Mouse (Mus musculus) mature B cell (primary cell): ENCODE results near the gene Gzf1.

Experiments
- in situ Hi-C: fragments of 300-500 bp; cut with MboI; formaldehyde crosslinking; loops from 2 replicates; pipeline ENCODE4 v1.14.3; 2019

The Gzf1 gene

DNA sequence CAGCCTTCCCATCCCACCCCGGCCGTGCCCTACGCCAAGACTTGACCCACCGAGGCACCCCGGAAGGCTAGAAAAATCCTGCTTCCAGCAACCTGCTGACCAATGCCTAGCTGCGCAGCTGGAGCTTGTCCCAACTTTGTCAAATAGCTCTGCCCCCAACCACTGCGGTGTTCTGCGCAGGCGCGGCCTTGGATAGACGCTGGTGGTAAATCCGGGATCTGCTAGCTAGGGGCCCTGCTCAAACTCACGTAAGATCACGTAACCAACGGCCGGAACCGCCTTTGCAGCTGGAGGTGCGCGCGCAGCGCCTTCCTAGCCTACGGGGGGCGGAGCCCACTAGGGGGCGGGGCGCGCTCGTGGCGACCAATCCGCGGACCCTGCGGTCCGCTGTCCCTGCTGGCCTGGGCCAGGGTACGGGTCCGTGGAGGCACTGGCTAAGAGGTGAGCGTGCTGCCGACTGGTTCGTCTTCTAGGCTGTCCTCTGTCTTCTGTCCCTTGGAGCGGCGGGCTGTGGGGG lies at the start of gene Gzf1:
Gene Gzf1, plus strand, starts transcription at position 249 of the 517 bp plus-strand sequence.
- in situ Hi-C loops: no loop called here

GRCm38 (mm10) chr2:148631602-148632001 lies 49.2 kb upstream of the Gzf1 start:
- in situ Hi-C loops: no loop called here

- in situ Hi-C loops: no loop called here
Measured at GRCm38 (mm10) chr2:148634466-148634865, 46.4 kb upstream of the Gzf1 start.

GRCm38 (mm10) chr2:148642610-148643370 lies 38.0 kb upstream of the Gzf1 start:
- in situ Hi-C loops: no loop called here

GRCm38 (mm10) chr2:148644421-148645000 lies 36.3 kb upstream of the Gzf1 start:
- in situ Hi-C loops: no loop called here

DNA sequence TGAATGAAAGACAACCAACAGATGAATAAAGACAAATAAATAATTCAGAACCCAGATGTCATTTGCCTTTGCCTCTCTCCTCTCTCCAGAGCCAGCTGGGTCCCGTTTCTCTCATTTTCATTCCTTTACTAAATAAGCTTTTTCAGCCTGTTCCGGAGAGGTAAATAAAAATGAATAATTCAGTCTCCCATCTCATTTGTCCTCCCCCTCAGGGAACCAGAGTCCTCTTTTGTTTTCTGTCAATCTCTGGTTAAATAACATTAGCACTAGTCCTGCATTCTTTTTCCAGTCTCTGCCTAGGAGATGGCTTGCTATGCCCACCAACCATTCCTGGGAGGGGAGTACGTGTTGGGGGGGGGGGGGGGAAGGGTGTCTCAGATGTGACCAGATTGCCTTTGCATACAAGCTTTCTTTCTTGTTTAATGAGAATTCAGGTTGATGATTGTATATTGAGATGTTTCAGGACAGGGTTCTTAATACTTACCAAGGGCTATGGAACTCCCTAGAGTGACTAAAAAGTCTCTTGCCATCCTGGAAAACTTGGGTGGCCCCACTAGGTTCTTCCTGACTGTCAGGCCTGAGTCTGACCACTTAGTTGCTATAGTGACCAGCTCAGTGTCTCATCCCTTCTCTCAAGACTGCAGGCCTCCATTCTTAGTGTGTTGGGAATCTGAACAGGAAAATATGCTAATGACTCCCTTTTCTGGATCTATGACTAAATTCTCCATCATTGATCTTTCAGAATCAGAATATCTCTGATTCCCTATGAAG lies 30.1 kb upstream of the Gzf1 start:
- in situ Hi-C loops: no loop called here

- in situ Hi-C loops: no loop called here
Measured at GRCm38 (mm10) chr2:148654961-148655360, 25.9 kb upstream of the Gzf1 start.

DNA sequence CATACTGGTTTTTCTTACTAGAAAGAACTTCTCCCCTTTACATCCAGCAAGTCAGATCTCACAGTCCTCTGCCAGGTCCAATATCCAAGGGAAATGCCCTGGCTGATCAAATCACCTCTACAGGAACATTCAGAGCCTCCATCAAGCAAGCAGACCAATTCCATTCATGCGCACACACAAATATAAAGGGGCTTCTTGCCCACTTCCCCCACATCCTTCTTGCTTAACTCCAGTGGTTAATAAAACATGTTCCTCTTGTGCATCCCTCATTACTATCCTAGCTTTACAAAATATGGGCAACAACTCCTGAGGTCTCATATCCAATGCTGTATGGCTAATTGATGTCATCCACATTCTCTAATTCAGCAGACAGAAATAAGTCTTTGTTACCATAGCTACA lies 17.4 kb upstream of the Gzf1 start:
- in situ Hi-C loops: no loop called here

- in situ Hi-C loops: no loop called here
Measured at GRCm38 (mm10) chr2:148672199-148673096, 8.4 kb upstream of the Gzf1 start, which contains the start of gene Nxt1. Gene Nxt1, plus strand, starts transcription at chr2:148672601.

DNA sequence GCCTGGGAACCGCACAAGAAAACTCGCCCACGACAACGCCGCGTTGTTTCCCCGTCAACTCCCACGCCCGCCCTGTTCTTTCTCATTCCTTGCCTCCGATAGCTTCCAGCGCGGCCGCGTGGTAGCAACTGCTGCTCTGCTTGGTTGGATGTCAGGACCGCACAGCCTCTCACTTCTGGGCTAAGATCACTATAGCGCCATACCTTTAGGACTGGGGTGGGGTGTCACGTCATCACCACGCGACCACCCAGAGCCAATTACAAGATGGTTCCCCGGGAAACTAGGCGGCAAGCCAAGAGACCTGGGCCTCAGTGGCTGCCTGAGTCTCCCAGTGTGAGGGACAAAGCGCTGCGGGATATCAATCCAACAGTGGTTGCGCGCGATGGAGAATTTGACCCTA lies 3.0 kb upstream of the Gzf1 start:
- in situ Hi-C loops: no loop called here

- in situ Hi-C loops: no loop called here
Measured at GRCm38 (mm10) chr2:148679346-148679745, 1.5 kb upstream of the Gzf1 start.

- in situ Hi-C loops: no loop called here
Measured at GRCm38 (mm10) chr2:148681461-148681891, 653 bp downstream of the Gzf1 start.

DNA sequence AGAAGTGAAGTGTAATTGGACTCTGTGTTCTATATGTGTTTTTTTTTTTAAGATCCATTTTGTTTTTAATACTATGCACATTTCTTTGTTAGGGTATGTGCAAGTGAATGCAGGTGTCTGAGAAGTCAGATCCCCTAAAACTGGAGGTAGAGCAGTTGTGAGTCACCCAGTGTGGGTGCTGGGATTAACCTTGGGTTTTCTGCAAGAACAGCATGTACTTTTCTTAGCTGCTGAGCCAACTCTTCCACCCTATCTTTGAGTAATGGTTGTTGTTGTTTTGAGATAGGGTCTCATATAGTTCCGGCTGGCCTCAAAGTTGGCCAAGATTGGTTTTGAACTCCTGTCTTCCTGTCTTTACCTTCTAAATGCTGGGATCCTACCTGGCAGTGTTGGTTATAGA lies 2.2 kb downstream of the Gzf1 start:
- in situ Hi-C loops: no loop called here

GRCm38 (mm10) chr2:148684972-148685371 lies 4.1 kb downstream of the Gzf1 start:
- in situ Hi-C loops: no loop called here

DNA sequence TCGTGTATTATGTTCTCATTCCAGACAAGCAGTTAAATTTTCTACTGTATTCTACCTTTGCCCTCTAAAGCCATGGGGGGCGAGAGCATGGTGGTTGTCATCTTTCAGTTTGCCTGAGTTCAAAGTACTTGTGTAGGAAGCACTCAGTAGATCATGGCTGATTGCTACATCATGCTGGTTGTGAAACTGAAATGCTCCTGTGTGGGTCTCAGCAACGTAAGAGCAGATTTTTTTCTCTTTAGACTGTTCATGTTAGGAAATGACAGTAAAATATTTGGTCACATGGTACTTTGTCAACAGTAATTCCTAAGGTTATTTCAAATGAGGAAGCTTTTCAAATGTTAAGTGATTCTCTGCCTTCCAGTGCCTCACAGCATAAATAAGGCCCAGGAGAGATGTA lies 4.9 kb downstream of the Gzf1 start:
- in situ Hi-C loops: no loop called here

DNA sequence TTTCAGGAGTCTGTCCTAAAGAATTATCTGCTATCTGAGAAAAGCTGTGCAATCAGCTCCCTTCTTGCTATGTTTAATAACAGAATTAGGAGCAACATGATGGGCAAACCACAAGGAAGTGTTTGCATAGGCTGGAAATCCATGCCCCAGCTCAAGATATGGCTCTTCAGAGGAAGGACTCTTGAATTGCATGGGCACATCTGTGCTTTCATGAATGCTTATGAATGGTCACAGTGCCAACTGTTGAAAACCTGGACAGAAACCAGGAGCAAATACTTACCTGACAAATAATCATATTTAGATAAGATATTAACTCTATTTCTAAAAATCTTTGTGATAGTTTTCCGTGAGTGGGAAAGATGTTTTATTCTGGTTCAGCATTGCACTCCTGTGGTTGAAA lies 6.0 kb downstream of the Gzf1 start:
- in situ Hi-C loops: no loop called here

GRCm38 (mm10) chr2:148687971-148688370 lies 7.1 kb downstream of the Gzf1 start:
- in situ Hi-C loops: no loop called here

- in situ Hi-C loops: no loop called here
Measured at GRCm38 (mm10) chr2:148689444-148690140, 8.8 kb downstream of the Gzf1 start.

GRCm38 (mm10) chr2:148690291-148690690 lies 9.5 kb downstream of the Gzf1 start:
- in situ Hi-C loops: no loop called here

GRCm38 (mm10) chr2:148690781-148691180 lies 10.0 kb downstream of the Gzf1 start:
- in situ Hi-C loops: no loop called here

- in situ Hi-C loops: no loop called here
Measured at GRCm38 (mm10) chr2:148698571-148698970, 17.7 kb downstream of the Gzf1 start.
